Mouse (Mus musculus): ENCODE measurements around the gene Setx.
A peak's percentile ranks its signal among the peaks of the same experiment; 100 is the strongest.

The Setx gene

GRCm38 (mm10) chr2:29151941-29152340, 28.0 kb downstream of the Setx start:
- no peak for DNase-seq

GRCm38 (mm10) chr2:29168067-29168466, 44.1 kb downstream of the Setx start:
- DNase-seq = no peak

GRCm38 (mm10) chr2:29174887-29175286, 50.9 kb downstream of the Setx start:
- no peak for DNase-seq

GRCm38 (mm10) chr2:29179810-29180209, 55.8 kb downstream of the Setx start:
- DNase-seq = no peak

GRCm38 (mm10) chr2:29181111-29181510, 57.1 kb downstream of the Setx start:
- DNase-seq = no peak

GRCm38 (mm10) chr2:29183266-29183924, 59.4 kb downstream of the Setx start:
- DNase-seq = no peak

GRCm38 (mm10) chr2:29186209-29186608, 62.2 kb downstream of the Setx start:
- DNase-seq = no peak

- DNase-seq = peak; percentile 20
These were observed 66.4 kb downstream of the Setx start for GRCm38 (mm10) chr2:29190392-29190791.

- peak; percentile 7 for DNase-seq
These were observed 67.5 kb downstream of the Setx start for GRCm38 (mm10) chr2:29191216-29192215.

- DNase-seq = no peak
These were observed 68.8 kb downstream of the Setx start for GRCm38 (mm10) chr2:29192629-29193278.

GRCm38 (mm10) chr2:29193819-29194546, 70.0 kb downstream of the Setx start:
- DNase-seq = no peak

GRCm38 (mm10) chr2:29194547-29195463, 70.8 kb downstream of the Setx start:
- peak; percentile 81 for DNase-seq

GRCm38 (mm10) chr2:29196844-29197243, 72.9 kb downstream of the Setx start:
- no peak for DNase-seq

GRCm38 (mm10) chr2:29198446-29198845, 74.5 kb downstream of the Setx start:
- no peak for DNase-seq

- DNase-seq = peak; percentile 41
These were observed 75.9 kb downstream of the Setx start for GRCm38 (mm10) chr2:29199909-29200308.

- no peak for DNase-seq
These were observed 77.4 kb downstream of the Setx start for GRCm38 (mm10) chr2:29201223-29201955.

GRCm38 (mm10) chr2:29206156-29206555, 82.2 kb downstream of the Setx start:
- DNase-seq = no peak

GRCm38 (mm10) chr2:29216286-29217012, 92.5 kb downstream of the Setx start:
- DNase-seq = peak; percentile 55

GRCm38 (mm10) chr2:29217042-29217441, 93.1 kb downstream of the Setx start:
- no peak for DNase-seq

GRCm38 (mm10) chr2:29217897-29218296, 93.9 kb downstream of the Setx start:
- no peak for DNase-seq
